ENCODE assay signal across 8 mouse cellular contexts in the genomic region with DNA sequence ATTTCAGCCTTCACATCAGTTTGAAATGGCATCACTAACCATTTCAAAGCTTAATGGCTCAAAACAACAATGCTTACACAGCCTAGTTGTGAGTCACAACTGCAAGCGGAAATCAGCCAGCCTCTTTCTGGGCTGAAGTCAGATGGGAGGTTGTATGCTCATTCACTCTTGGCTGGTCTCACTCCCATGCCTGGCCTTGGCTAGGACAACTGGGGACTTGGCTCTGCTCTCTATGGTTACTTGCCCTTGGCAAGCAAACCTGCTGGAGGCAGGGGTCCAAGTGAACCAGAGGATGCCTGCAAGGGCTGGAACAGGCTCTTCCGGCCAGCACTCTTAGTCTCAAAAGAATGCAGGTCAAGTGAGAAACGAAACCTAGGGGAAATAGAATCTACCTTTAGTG.
DNase-seq lines count a peak whose midpoint lies in the region; ATAC-seq and TF ChIP-seq lines count a peak whose summit lies in the region.

No protein-coding gene starts in this region.

- H3K9ac ChIP-seq in hindbrain, postnatal 0 days (replicated peaks; ENCODE audit: low read length): no peak overlapping the region
- no peak overlapping the region for H3K9ac ChIP-seq in hindbrain, embryonic 11.5 days (ENCODE audit: low read depth, low read length)
- H3K9ac ChIP-seq in forebrain, embryonic 16.5 days (replicated peaks; ENCODE audit: low read depth, low read length): no peak overlapping the region

- no peaks in the 10 kb centered on the region for H3K27me3 ChIP-seq in hindbrain, postnatal 0 days (ENCODE audit: insufficient read depth, low read length)
- H3K27me3 ChIP-seq in hindbrain, embryonic 11.5 days (ENCODE audit: control insufficient read depth, insufficient read depth, low read length): no peaks in the 10 kb centered on the region
- H3K27me3 ChIP-seq in forebrain, embryonic 16.5 days (replicated peaks; ENCODE audit: control insufficient read depth, insufficient read depth, low read length): no peaks in the 10 kb centered on the region

- H3K27ac ChIP-seq in hindbrain, postnatal 0 days: peak overlapping the region; percentile 37; the same call in 1 of the 2 replicates
- H3K27ac ChIP-seq in hindbrain, embryonic 11.5 days (ENCODE audit: low read depth, low read length): no peak overlapping the region
- H3K27ac ChIP-seq in forebrain, embryonic 16.5 days (ENCODE audit: low read length): no peak overlapping the region

- no peaks in the 10 kb centered on the region for H3K36me3 ChIP-seq in hindbrain, postnatal 0 days (ENCODE audit: insufficient read depth, low read length)
- H3K36me3 ChIP-seq in hindbrain, embryonic 11.5 days (ENCODE audit: control insufficient read depth, insufficient read depth, low read length): no peaks in the 10 kb centered on the region
- no peaks in the 10 kb centered on the region for H3K36me3 ChIP-seq in forebrain, embryonic 16.5 days (ENCODE audit: control insufficient read depth, insufficient read depth)

- no peaks in the 10 kb centered on the region for H3K4me1 ChIP-seq in hindbrain, postnatal 0 days (ENCODE audit: insufficient read depth, low read length)
- H3K4me1 ChIP-seq in hindbrain, embryonic 11.5 days (replicated peaks; ENCODE audit: control insufficient read depth, insufficient read depth, low read length): no peaks in the 10 kb centered on the region
- H3K4me1 ChIP-seq in forebrain, embryonic 16.5 days (replicated peaks; ENCODE audit: control insufficient read depth, insufficient read depth, low read length): no peaks in the 10 kb centered on the region

- TF ChIP-seq CTCF in hindbrain, postnatal 0 days (IDR thresholded peaks at IDR 0.05; ENCODE audit: low read depth): no peak

- DNase-seq in hindbrain, postnatal 0 days (ENCODE audit: low spot score): peak; percentile 90
- no peak for DNase-seq in hindbrain, embryonic 11.5 days (ENCODE audit: low spot score)
- DNase-seq in adrenal gland, adult 8-10 months: peak; percentile 71
- peak; percentile 62 to 67 for DNase-seq in layer of hippocampus, adult 8-10 months (ENCODE audit: low spot score in 2 of 2)
- peak; percentile 63 for DNase-seq in ovary, postnatal 36 days (ENCODE audit: low spot score)
- DNase-seq in B cell, adult 2 months: no peak
- DNase-seq in embryo, embryonic 10 days (ENCODE audit: low spot score): no peak

- 61% methylated on average over 3 of the region's 3 CpGs for WGBS in hindbrain, postnatal 0 days
- WGBS in hindbrain, embryonic 11.5 days: 91% methylated on average over 3 of the region's 3 CpGs
- WGBS in forebrain, embryonic 16.5 days: 63% methylated on average over 3 of the region's 3 CpGs

- peak; percentile 99 for ATAC-seq in hindbrain, postnatal 0 days
- ATAC-seq in hindbrain, embryonic 11.5 days (ENCODE audit: low FRiP score): no peak
- ATAC-seq in forebrain, embryonic 16.5 days: peak; percentile 95

- H3K4me3 ChIP-seq in hindbrain, postnatal 0 days (ENCODE audit: low read length): no peak overlapping the region
- no peak overlapping the region for H3K4me3 ChIP-seq in hindbrain, embryonic 11.5 days (ENCODE audit: low read depth, low read length)
- no peak overlapping the region for H3K4me3 ChIP-seq in forebrain, embryonic 16.5 days (replicated peaks; ENCODE audit: low read length)

- no peak overlapping the region for H3K4me2 ChIP-seq in hindbrain, postnatal 0 days (ENCODE audit: low read depth, low read length)
- no peak overlapping the region for H3K4me2 ChIP-seq in hindbrain, embryonic 11.5 days (replicated peaks; ENCODE audit: low read depth, low read length)
- no peak overlapping the region for H3K4me2 ChIP-seq in forebrain, embryonic 16.5 days (ENCODE audit: low read length)

- H3K9me3 ChIP-seq in hindbrain, postnatal 0 days (ENCODE audit: low read length): no peaks in the 10 kb centered on the region
- H3K9me3 ChIP-seq in hindbrain, embryonic 11.5 days (ENCODE audit: control insufficient read depth, low read length): no peaks in the 10 kb centered on the region
- H3K9me3 ChIP-seq in forebrain, embryonic 16.5 days (ENCODE audit: control insufficient read depth, low read length): no peaks in the 10 kb centered on the region

Comparison
In these comparisons a context has a peak if more than half of its experiments do, and no peak if none do; other contexts are left out.
1. DNase-seq: peak in hindbrain, postnatal 0 days (single experiment), adrenal gland, adult 8-10 months (single experiment), layer of hippocampus, adult 8-10 months (2 of 2) and ovary, postnatal 36 days (single experiment); none in hindbrain, embryonic 11.5 days (single experiment), B cell, adult 2 months (0 of 2) and embryo, embryonic 10 days (single experiment).